27 mouse cellular contexts compared by ENCODE assay signal in the genomic region with DNA sequence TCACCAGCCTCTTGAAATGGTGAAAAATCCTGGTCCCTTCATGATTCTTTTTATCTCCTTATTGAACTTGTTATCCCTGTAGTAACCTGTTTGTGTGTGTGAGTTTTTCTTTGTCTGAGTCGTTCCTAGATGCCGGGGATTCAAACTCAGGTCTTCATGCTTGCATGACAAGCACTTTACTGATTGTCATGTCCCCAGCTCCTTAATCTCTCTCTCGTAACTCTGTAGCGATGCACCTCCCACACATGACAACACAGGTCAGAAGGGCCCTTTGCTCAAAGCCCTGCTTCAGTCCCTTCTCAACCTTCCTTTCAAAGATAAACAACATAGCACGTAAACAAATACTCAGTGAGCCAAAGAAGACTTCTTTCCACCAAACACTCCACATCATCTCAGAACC.
"Had no signal": no experiment of that assay in that cellular context is flagged by ENCODE, and none has a peak within 500 bp of the region (broad histone marks: within the 10 kb centered on the region; RNA-seq: fewer than 3 reads in every experiment).

No protein-coding gene starts in this region.

- H3K9ac ChIP-seq: heart, embryonic 13.5 days; heart, embryonic 15.5 days; hindbrain, embryonic 13.5 days; hindbrain, embryonic 15.5 days; kidney, embryonic 15.5 days; limb, embryonic 13.5 days; limb, embryonic 15.5 days; liver, embryonic 12.5 days; liver, embryonic 14.5 days had no signal

- H3K4me1 ChIP-seq: hindbrain, embryonic 15.5 days; limb, embryonic 15.5 days had no signal

- H3K27me3 ChIP-seq: heart, embryonic 13.5 days; heart, embryonic 15.5 days; hindbrain, embryonic 13.5 days; hindbrain, embryonic 15.5 days; kidney, embryonic 15.5 days; limb, embryonic 13.5 days; limb, embryonic 15.5 days; liver, embryonic 12.5 days had no signal

- H3K27ac ChIP-seq: heart, adult 2 months; heart, embryonic 13.5 days; heart, embryonic 15.5 days; hindbrain, embryonic 13.5 days; hindbrain, embryonic 15.5 days; hindbrain, postnatal 0 days; kidney, embryonic 15.5 days; kidney, postnatal 0 days; limb, embryonic 13.5 days; limb, embryonic 15.5 days; liver, embryonic 12.5 days; liver, embryonic 14.5 days had no signal

- H3K36me3 ChIP-seq: heart, embryonic 15.5 days; limb, embryonic 15.5 days had no signal

- DNase-seq: gastrocnemius, postnatal 10 days; gastrocnemius, postnatal 36 days; heart, adult 11 months; heart, adult 2 months; heart, postnatal 14 days; heart, postnatal 36 days; kidney, adult 11 months; kidney, adult 2 months; kidney, adult 9 months; kidney, postnatal 14 days; kidney, postnatal 36 days; layer of hippocampus, adult 9-11 months; layer of hippocampus, postnatal 36 days; left cerebral cortex, postnatal 4 days had no signal

- H3K4me3 ChIP-seq: heart, adult 2 months; heart, embryonic 13.5 days; heart, embryonic 15.5 days; hindbrain, embryonic 13.5 days; hindbrain, embryonic 15.5 days; kidney, embryonic 15.5 days; limb, embryonic 13.5 days; limb, embryonic 15.5 days; liver, embryonic 12.5 days had no signal

- H3K9me3 ChIP-seq: heart, embryonic 13.5 days; heart, embryonic 15.5 days; hindbrain, embryonic 13.5 days; hindbrain, embryonic 15.5 days; kidney, embryonic 15.5 days; limb, embryonic 13.5 days; limb, embryonic 15.5 days; liver, embryonic 12.5 days had no signal

- ATAC-seq: hindbrain, postnatal 0 days; intestine, embryonic 16.5 days; liver, embryonic 12.5 days had no signal

- H3K4me2 ChIP-seq: heart, embryonic 11.5 days; heart, embryonic 13.5 days; heart, embryonic 15.5 days; hindbrain, embryonic 13.5 days; hindbrain, embryonic 15.5 days; kidney, embryonic 15.5 days; limb, embryonic 13.5 days; limb, embryonic 15.5 days; liver, embryonic 12.5 days had no signal
